Mouse (Mus musculus): ENCODE data around the gene Pde12.
"Not testable (repeated sequence)": the region's sequence is repeated elsewhere in the genome, so short reads cannot be mapped to it uniquely, and the experiment has no call there.

The Pde12 gene

GRCm38 (mm10) chr14:26669292-26670073 lies at the start of gene Pde12:
Gene Pde12, minus strand, starts transcription at chr14:26669883.
- DNase-seq (ENCODE audit: extremely low spot score, low spot score): peak; percentile 93

GRCm38 (mm10) chr14:26705246-26705645 lies 35.6 kb upstream of the Pde12 start:
- not testable (repeated sequence) for DNase-seq (ENCODE audit: extremely low spot score, low spot score)

GRCm38 (mm10) chr14:26697912-26698311 lies 28.2 kb upstream of the Pde12 start:
- no peak for DNase-seq (ENCODE audit: extremely low spot score, low spot score)

- DNase-seq (ENCODE audit: extremely low spot score, low spot score): no peak
Measured at GRCm38 (mm10) chr14:26692974-26693373, 23.3 kb upstream of the Pde12 start, which contains the start of gene Dnah12. Gene Dnah12, plus strand, starts transcription at chr14:26693274.

GRCm38 (mm10) chr14:26691363-26691762 lies 21.7 kb upstream of the Pde12 start:
- no peak for DNase-seq (ENCODE audit: extremely low spot score, low spot score)

- no peak for DNase-seq (ENCODE audit: extremely low spot score, low spot score)
Measured at GRCm38 (mm10) chr14:26690727-26691126, 21.0 kb upstream of the Pde12 start.

GRCm38 (mm10) chr14:26675791-26676190 lies 6.1 kb upstream of the Pde12 start:
- no peak for DNase-seq (ENCODE audit: extremely low spot score, low spot score)

- DNase-seq (ENCODE audit: extremely low spot score, low spot score): no peak
Measured at GRCm38 (mm10) chr14:26675371-26675770, 5.7 kb upstream of the Pde12 start.

- DNase-seq (ENCODE audit: extremely low spot score, low spot score): not testable (repeated sequence)
Measured at GRCm38 (mm10) chr14:26674476-26675169, 4.9 kb upstream of the Pde12 start.

- not testable (repeated sequence) for DNase-seq (ENCODE audit: extremely low spot score, low spot score)
Measured at GRCm38 (mm10) chr14:26671870-26672615, 2.4 kb upstream of the Pde12 start.

GRCm38 (mm10) chr14:26670964-26671363 lies 1.3 kb upstream of the Pde12 start:
- no peak for DNase-seq (ENCODE audit: extremely low spot score, low spot score)

GRCm38 (mm10) chr14:26668371-26669291 lies 1.1 kb downstream of the Pde12 start:
- DNase-seq (ENCODE audit: extremely low spot score, low spot score): peak; percentile 51

GRCm38 (mm10) chr14:26667991-26668370 lies 1.7 kb downstream of the Pde12 start:
- no peak for DNase-seq (ENCODE audit: extremely low spot score, low spot score)

- DNase-seq (ENCODE audit: extremely low spot score, low spot score): no peak
Measured at GRCm38 (mm10) chr14:26663851-26664250, 5.8 kb downstream of the Pde12 start.

- no peak for DNase-seq (ENCODE audit: extremely low spot score, low spot score)
Measured at GRCm38 (mm10) chr14:26662488-26662887, 7.2 kb downstream of the Pde12 start.

- no peak for DNase-seq (ENCODE audit: extremely low spot score, low spot score)
Measured at GRCm38 (mm10) chr14:26662016-26662415, 7.7 kb downstream of the Pde12 start.

GRCm38 (mm10) chr14:26660233-26660632 lies 9.4 kb downstream of the Pde12 start:
- no peak for DNase-seq (ENCODE audit: extremely low spot score, low spot score)

GRCm38 (mm10) chr14:26658178-26658577 lies 11.5 kb downstream of the Pde12 start:
- no peak for DNase-seq (ENCODE audit: extremely low spot score, low spot score)

- DNase-seq (ENCODE audit: extremely low spot score, low spot score): no peak
Measured at GRCm38 (mm10) chr14:26651901-26652300, 17.8 kb downstream of the Pde12 start.

GRCm38 (mm10) chr14:26647811-26648210 lies 21.9 kb downstream of the Pde12 start:
- no peak for DNase-seq (ENCODE audit: extremely low spot score, low spot score)
